Mouse (Mus musculus) myocyte (in vitro differentiated cells): ENCODE data around the gene Gcnt4. TPM values are rescaled to one million over a fixed set of nuclear protein-coding genes. Genes with fewer than 3 reads are reported as not detected.

Experiments
- H3K27me3 ChIP-seq: one replicate; pipeline ENCODE4 v1.6.1; 2011; ENCODE audit not compliant: control insufficient read depth, insufficient read depth, insufficient read length
- H3K36me3 ChIP-seq: one replicate; pipeline ENCODE4 v1.6.1; 2011; ENCODE audit not compliant: control insufficient read depth, insufficient read depth
- H3K4me2 ChIP-seq: one replicate; pipeline ENCODE4 v1.6.1; 2011; ENCODE audit warnings: low read depth, control low read depth
- H3K4me3 ChIP-seq: one replicate; pipeline ENCODE4 v1.5.1; 2011; ENCODE audit warnings: mild to moderate bottlenecking, control low read depth, moderate library complexity
- H3K79me2 ChIP-seq: one replicate; pipeline ENCODE4 v1.6.1; 2011; ENCODE audit not compliant: control insufficient read depth, insufficient read depth
- H3ac ChIP-seq: one replicate; pipeline ENCODE4 v1.6.1; 2011; ENCODE audit not compliant: control insufficient read depth, insufficient read length
- CEBPB ChIP-seq: IDR thresholded peaks from 2 replicates; pipeline ENCODE4 v1.6.1; 2011; ENCODE audit warnings: mild to moderate bottlenecking, moderate library complexity; ENCODE audit not compliant: poor library complexity, insufficient read depth, severe bottlenecking
- E2F4 ChIP-seq: IDR thresholded peaks from one replicate; pipeline ENCODE4 v1.6.1; 2011; ENCODE audit warnings: mild to moderate bottlenecking, control low read depth, moderate library complexity; ENCODE audit not compliant: insufficient read depth
- MAX ChIP-seq: IDR thresholded peaks from one replicate; pipeline ENCODE4 v1.6.1; 2011; ENCODE audit warnings: low read depth, mild to moderate bottlenecking, control low read depth
- MYOD1 ChIP-seq, 3 experiments: IDR thresholded peaks; one replicate each; pipeline ENCODE4 v1.6.1; 2011; ENCODE audit warnings: control low read depth in 2 of 3, low read depth in 2 of 3, mild to moderate bottlenecking in 2 of 3, moderate library complexity in 1 of 3; ENCODE audit not compliant: insufficient read length in 2 of 3, control insufficient read depth in 1 of 3
- MYOG ChIP-seq, 3 experiments: IDR thresholded peaks; one replicate each; pipeline ENCODE4 v1.6.1; 2011; ENCODE audit warnings: control low read depth in 2 of 3, low read depth in 2 of 3, mild to moderate bottlenecking in 2 of 3; ENCODE audit not compliant: insufficient read length in 2 of 3, control insufficient read depth in 1 of 3, insufficient read depth in 1 of 3
- POLR2A ChIP-seq: IDR thresholded peaks from one replicate; pipeline ENCODE4 v1.6.1; 2011; ENCODE audit warnings: low read depth, mild to moderate bottlenecking, control low read depth, moderate library complexity; ENCODE audit not compliant: insufficient read length
- POLR2AphosphoS2 ChIP-seq: IDR thresholded peaks from one replicate; pipeline ENCODE4 v1.6.1; 2011; ENCODE audit warnings: low read depth, control low read depth; ENCODE audit not compliant: insufficient read length
- REST ChIP-seq: IDR thresholded peaks from one replicate; pipeline ENCODE4 v1.6.1; 2011; ENCODE audit warnings: mild to moderate bottlenecking, control low read depth, moderate library complexity; ENCODE audit not compliant: insufficient read depth, insufficient read length
- SRF ChIP-seq: IDR thresholded peaks from one replicate; pipeline ENCODE4 v1.6.1; 2011; ENCODE audit warnings: low read depth; ENCODE audit not compliant: control insufficient read depth, insufficient read length
- TCF12 ChIP-seq: IDR thresholded peaks from one replicate; pipeline ENCODE4 v1.6.1; 2011; ENCODE audit warnings: mild to moderate bottlenecking, control low read depth; ENCODE audit not compliant: poor library complexity, insufficient read depth, severe bottlenecking
- TCF3 ChIP-seq: IDR thresholded peaks from one replicate; pipeline ENCODE4 v1.6.1; 2011; ENCODE audit warnings: low read depth, control low read depth; ENCODE audit not compliant: insufficient read length
- USF1 ChIP-seq: IDR thresholded peaks from one replicate; pipeline ENCODE4 v1.6.1; 2011; ENCODE audit warnings: low read depth, mild to moderate bottlenecking, control low read depth, moderate library complexity
- polyA plus RNA-seq: library from polyadenylated mRNA; unstranded; fragments of >200 nt; fragmentation: generic; extraction: Trizol; gene quantifications from one replicate; pipeline ENCODE4 v1.2.1, GENCODE M21; 2012; ENCODE audit warnings: missing spikeins

The Gcnt4 gene
- polyA plus RNA-seq = 3.1 TPM

DNA sequence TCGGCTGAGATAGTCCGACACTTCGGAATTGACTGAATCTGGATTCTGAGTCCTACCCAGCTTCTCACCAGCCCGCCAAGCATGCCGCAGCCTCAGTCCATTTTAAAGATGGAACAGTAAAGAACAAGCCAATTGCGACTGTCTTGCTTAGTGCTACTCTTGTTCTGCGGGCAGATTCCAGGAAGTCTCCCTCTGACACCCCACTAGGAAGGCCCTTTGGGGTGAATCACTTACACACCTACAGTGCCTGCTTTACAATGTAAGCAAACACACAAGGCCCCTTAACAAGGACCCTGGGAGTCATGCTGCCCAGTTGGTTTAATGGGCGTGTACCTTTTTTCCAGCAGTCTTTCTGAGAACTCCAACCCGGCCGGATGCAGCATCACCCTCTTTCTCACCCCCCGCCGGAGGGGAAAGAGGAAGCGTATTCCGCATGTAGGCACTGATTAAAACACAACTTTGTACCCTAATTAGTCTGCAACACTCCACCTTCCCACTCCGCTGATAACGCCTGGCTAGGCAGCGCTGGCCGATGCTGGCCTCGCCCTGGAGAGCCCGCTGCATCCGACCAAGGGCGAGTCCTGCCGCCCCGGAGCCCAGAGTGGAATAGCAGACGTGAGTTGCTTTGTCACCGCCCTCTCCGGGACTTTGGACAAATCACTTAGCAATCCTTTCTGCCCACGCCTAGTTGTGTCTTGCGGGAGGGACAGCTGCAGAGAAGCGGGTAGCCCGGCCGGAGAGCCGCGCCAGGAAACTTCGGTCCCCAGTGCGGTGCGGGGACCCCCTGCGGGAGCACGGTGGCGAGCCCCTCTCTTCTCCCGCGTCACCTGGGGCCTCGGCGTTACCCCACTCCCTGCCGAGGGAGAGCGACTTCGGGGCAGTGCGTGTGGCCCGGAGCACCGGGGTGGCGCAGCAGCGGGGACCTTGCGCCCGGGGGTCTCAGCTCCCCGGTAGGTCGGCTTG lies at the start of gene Gcnt4:
Gcnt4 (plus strand) TSS at position 691 of the 963 bp plus-strand sequence.
- H3K4me2 ChIP-seq = peak within 1 kb of the TSS; percentile 86
- H3K4me3 ChIP-seq = peak within 1 kb of the TSS; percentile 77
- peak within 1 kb of the TSS; percentile 71 for H3ac ChIP-seq
- TF ChIP-seq REST (no peak), MYOG (IDR thresholded peaks at IDR 0.05; ENCODE audit: control insufficient read depth in 1 of 3, insufficient read depth in 1 of 3, insufficient read length in 2 of 3, low read depth in 2 of 3) (peak; percentile 41 to 86 (median 53)), POLR2AphosphoS2 (no peak), TCF3 (no peak), TCF12 (no peak), E2F4 (no peak), MAX (no peak), POLR2A (peak; percentile 75), USF1 (no peak), SRF (peak; percentile 44), CEBPB (no peak), MYOD1 (IDR thresholded peaks at IDR 0.05; ENCODE audit: control insufficient read depth in 1 of 3, insufficient read length in 2 of 3, low read depth in 2 of 3) (peak; percentile 14 to 87 (median 75))
- peaks cover under 1% of the 10 kb centered on the region for H3K36me3 ChIP-seq
- H3K79me2 ChIP-seq = peaks cover 41% of the 10 kb centered on the region
- H3K27me3 ChIP-seq = no peaks in the 10 kb centered on the region

DNA sequence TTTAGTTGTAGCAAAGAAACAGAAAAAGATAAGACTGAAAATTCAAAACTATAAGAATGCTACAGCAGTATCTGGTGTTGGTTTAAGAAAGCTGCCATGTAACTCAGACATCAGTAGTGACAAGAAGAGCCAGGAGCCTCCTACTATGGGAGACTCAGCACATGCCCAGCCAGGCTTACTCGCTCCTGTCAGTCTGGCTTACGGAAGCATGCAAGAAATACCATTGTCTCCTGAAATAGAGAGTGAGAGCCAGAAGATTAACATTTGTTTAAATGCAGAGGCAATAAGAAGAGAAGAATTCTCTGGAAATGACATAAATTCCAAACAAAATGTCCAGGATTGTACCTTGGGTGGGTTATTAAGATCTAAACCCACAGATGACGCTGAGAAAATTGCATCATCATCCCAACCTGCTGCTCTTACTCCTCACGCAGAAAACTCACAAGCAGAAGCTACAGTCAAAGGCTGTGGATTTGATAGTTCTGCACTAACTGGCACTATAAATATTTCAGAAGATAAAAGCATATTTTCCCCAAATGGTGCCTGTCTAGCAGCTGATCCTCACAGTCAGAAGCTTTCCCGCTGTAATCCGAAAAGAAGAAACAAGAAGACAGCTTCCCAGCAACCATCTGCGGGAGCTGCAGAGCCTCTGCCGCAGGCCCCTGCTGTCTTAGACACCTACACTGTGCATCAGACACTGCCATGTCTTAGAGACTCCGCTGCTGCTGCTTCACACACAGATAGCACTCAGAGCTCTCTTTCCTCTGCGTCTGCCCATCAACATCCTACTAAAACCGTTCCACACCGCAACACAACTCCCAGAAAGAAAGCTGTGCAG lies 46.0 kb upstream of the Gcnt4 start:
- H3K4me3 ChIP-seq = no peak overlapping the region
- H3K4me2 ChIP-seq = no peak overlapping the region
- H3K36me3 ChIP-seq = no peaks in the 10 kb centered on the region
- no peaks in the 10 kb centered on the region for H3K27me3 ChIP-seq
- TF ChIP-seq TCF12 (no peak), CEBPB (no peak), MAX (no peak)
- no peaks in the 10 kb centered on the region for H3K79me2 ChIP-seq
- no peak overlapping the region for H3ac ChIP-seq

- Histone ChIP-seq H3K79me2 (no peaks in the 10 kb centered on the region), H3K36me3 (no peaks in the 10 kb centered on the region), H3K4me3 (no peak overlapping the region), H3K4me2 (no peak overlapping the region), H3ac (no peak overlapping the region), H3K27me3 (no peaks in the 10 kb centered on the region)
- TF ChIP-seq POLR2AphosphoS2 (no peak), POLR2A (no peak), CEBPB (no peak), E2F4 (no peak), SRF (no peak), MAX (no peak), REST (no peak), TCF3 (no peak), TCF12 (no peak), MYOG (IDR thresholded peaks at IDR 0.05; ENCODE audit: control insufficient read depth in 1 of 3, insufficient read depth in 1 of 3, insufficient read length in 2 of 3, low read depth in 2 of 3) (no peak), USF1 (no peak), MYOD1 (IDR thresholded peaks at IDR 0.05; ENCODE audit: control insufficient read depth in 1 of 3, insufficient read length in 2 of 3, low read depth in 2 of 3) (no peak)
These were observed 40.0 kb upstream of the Gcnt4 start for GRCm38 (mm10) chr13:96884534-96884933.

DNA sequence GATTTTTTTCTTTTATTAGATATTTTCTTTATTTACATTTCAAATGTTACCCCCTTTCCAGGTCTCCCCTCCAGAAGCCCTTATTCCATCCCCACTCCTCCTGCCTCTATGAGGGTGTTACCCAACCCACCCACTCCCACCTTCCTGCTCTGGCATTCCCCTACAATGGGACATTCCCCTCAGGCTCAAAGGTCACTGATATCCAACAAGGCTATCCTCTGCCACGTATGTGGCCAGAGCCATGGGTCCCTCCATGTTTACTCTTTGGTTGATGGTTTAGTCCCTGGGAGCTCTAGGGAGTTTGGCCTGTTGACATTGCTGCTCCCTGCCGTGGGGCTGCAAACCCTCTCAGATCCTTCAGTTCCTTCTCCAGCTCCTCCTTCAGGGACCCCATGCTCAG lies 34.5 kb upstream of the Gcnt4 start:
- Histone ChIP-seq H3K4me2 (no peak overlapping the region), H3ac (no peak overlapping the region), H3K4me3 (no peak overlapping the region), H3K36me3 (no peaks in the 10 kb centered on the region), H3K79me2 (no peaks in the 10 kb centered on the region), H3K27me3 (no peaks in the 10 kb centered on the region)
- no peak for TF ChIP-seq MYOD1 (IDR thresholded peaks at IDR 0.05; ENCODE audit: control insufficient read depth in 1 of 3, insufficient read length in 2 of 3, low read depth in 2 of 3)
- no peak for TF ChIP-seq TCF12
- no peak for TF ChIP-seq TCF3
- TF ChIP-seq USF1 = no peak
- no peak for TF ChIP-seq E2F4
- TF ChIP-seq MAX = no peak
- TF ChIP-seq POLR2A = no peak
